Mouse (Mus musculus): Measurements from ENCODE around the gene Zfpm1.

Gene Zfpm1

DNA sequence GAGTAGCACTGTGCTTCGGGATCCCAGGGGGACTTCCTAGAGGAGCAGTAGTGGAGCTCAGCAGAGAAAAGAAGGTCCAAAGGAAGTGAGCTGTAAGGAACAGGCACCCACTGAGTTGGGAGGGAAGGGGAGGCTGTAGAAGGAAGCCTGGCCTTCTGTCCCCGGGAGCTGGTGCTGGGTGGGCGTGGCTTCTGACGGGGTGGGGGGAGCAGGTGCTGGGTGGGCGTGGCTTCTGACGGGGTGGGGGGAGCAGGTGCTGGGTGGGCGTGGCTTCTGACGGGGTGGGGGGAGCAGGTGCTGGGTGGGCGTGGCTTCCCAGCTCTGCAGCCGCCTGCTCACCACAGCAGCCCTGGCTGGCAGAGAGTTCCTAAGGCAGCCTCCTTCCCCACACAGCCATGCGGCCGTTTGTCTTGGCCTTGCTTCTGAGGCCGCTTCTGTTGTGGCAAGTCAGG is 42.0 kb downstream of the Zfpm1 start:
- DNase-seq (ENCODE audit: low read depth, low spot score), result peak; percentile 36

DNA sequence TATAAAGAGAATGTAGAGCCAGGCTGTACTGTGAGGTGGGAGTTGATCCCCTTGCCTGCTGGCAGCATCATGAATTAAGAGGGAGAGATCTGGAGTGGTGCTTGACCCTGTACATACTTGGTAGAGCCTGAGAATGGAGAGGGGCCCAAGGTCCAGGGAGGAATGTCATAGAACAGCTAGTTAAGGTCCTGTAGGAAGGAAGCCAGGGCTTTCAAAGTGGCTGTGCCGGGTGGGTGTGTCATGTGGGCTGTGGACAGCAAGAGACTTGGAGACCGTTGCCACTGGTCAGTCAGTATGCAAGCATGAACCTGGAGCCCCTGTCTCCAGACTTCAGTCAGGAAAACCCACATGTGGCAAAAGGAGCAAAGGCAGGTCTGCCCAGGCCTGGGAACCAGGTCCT is 43.3 kb downstream of the Zfpm1 start:
- no peak for DNase-seq (ENCODE audit: low read depth, low spot score)

DNA sequence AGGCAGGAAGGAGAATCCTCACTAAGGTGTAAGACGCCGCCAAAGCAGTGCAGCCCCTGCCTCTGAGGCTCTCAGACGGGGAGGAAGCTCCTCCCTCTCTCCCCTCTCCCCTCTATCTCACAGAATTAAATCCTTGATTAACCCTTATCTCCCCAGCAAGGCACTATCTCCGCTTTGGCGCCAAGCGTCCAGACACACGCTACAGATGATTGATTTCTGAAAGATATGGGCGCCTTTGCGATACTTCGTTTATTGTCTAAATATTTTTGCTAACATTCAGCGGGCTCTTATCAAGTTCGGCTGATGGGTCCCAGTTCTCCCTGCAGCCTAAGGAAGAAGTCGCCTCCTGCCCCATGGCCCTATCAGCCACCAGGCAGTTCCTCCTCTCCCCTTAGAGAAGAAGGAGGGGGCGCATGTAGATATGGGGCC is 44.2 kb downstream of the Zfpm1 start:
- no peak for DNase-seq (ENCODE audit: low read depth, low spot score)

DNA sequence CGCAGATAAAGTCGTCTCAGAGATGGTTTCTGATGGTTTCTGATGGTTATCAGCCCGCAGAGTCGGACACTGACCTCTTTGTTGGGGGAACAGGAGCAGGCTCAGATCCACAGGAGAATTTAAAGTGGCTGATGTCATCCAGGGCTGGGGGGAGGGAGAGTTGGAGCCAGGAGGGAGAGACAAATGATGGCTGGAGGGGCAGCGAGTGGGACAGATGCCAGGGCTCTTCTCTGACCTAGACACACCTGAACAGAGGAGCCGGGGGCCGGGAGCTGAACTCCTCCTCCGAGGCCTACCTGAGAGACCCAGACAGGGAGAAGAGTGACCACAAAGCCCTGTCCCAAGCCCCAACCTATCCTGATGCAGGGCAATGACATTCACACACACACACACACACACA is 47.1 kb downstream of the Zfpm1 start:
- no peak for DNase-seq (ENCODE audit: low read depth, low spot score)

DNA sequence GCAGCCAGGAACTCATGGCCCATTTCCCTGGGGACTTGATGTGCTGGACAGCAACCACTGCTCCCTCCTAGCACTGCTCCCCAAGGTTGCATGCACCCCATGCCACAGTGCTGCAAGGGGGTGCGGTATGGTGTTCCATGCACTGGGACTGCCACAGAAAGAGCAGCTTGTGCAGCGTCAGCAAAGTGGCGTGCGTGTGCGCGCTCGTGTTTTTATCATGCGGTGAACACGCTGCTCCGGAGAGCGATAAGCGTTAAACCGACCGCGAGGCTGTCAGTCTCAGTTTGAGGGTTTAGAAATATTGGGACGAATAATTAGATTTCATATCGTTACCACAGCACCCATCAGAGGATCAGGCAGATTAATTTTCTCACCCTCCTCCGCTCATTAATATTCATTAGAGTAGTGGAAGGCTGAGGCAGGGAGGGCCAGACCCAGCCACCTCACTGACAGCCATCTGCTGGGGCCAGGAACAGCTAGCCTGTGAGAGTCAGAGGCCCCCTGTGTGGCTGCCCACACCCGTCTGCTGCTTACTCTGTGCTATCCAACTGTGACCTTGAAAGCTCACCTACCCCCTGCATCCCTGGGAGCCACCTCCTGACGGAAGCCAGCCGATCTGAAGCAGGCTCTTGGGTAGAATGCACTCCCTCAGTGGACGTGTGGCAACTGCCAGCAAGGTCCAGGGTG is 47.8 kb downstream of the Zfpm1 start:
- DNase-seq (ENCODE audit: low read depth, low spot score), result no peak

- DNase-seq (ENCODE audit: low read depth, low spot score), result no peak
Measured at GRCm38 (mm10) chr8:122330446-122331133, 48.6 kb downstream of the Zfpm1 start.

DNA sequence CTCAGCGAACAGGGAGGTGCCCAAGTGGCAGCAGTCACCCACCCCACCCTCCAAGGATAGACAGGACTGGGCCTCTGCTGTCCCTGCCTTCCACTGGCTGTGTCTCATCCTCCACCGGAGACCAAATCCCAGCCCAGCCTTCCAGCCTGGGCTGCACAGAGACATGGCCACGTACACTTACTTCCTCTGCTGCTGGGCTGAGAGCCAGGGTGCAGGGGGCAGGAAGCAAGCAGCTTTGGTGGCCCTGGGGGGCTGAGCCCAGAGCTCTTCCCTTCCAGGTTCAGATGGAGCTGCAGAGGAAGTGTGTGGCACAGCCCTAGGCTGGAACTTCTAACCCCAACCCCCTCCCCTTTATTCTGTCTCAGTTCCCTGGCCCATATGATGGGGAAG is 49.2 kb downstream of the Zfpm1 start:
- DNase-seq (ENCODE audit: low read depth, low spot score), result no peak

DNA sequence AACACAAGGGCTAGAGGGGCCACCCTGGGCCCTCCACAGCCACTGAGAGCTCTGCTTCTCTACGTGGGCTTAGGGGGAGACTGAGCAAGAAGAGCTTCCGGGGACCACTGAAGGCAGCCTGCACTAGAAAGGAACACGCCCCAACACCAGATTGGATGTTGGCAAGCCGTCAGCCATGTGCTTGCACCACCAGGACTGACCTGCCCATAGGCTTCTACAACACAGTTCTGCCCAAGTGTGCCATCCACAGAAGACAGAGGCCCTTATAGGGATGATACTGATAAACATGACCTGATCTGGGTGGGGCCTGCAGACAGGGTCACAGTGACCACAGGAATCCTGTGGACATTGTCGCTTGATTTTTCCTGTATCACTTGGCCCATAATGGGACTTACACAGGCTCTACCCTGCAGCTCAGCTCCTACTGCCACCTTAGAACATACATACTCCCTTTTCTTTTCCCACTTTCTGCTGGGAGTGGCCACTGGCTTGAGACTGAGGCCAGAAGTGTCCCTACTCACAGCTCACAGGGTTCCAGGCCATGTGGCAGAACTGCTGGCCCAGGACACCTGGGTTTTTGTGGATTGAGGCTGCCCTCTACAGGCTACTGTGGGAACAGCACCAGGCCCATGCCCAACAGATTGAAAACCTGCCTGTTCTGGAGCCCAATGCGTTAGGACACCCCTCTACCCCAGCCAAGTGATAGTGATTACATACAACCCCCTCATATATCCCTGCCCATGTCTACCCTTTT is 51.0 kb downstream of the Zfpm1 start:
- DNase-seq (ENCODE audit: low read depth, low spot score), result peak; percentile 86

- no peak for DNase-seq (ENCODE audit: low read depth, low spot score)
Measured at GRCm38 (mm10) chr8:122333531-122333930, 51.6 kb downstream of the Zfpm1 start.

DNA sequence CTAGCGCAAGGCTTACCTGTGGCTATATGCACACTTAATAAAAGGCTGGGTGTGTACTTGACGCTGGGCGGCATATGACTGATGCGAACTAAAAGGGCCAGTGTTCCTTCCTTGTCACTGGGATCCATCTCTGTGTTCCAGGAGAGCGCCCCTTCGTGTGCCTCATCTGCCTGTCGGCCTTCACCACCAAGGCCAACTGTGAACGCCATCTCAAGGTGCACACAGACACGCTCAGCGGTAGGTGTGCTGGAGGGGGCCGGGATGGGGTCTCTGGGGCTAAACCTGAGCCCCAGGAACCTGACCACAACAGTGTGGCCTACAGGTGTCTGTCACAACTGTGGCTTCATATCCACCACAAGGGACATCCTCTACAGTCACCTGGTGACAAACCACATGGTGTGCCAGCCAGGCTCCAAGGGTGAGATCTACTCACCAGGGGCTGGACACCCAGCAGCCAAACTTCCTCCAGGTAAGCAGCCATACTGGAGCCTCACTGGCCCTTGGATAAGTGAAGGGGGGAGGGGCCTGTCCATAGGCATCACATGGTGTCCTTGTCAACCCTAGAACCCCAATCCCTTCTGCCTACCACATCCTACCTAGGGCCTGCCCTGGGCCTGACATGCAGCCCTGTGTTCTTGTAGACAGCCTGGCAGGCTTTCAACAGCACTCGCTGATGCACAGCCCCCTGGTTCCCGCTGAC is 53.0 kb downstream of the Zfpm1 start:
- no peak for DNase-seq (ENCODE audit: low read depth, low spot score)

GRCm38 (mm10) chr8:122335638-122336250 is 53.8 kb downstream of the Zfpm1 start:
- no peak for DNase-seq (ENCODE audit: low read depth, low spot score)

DNA sequence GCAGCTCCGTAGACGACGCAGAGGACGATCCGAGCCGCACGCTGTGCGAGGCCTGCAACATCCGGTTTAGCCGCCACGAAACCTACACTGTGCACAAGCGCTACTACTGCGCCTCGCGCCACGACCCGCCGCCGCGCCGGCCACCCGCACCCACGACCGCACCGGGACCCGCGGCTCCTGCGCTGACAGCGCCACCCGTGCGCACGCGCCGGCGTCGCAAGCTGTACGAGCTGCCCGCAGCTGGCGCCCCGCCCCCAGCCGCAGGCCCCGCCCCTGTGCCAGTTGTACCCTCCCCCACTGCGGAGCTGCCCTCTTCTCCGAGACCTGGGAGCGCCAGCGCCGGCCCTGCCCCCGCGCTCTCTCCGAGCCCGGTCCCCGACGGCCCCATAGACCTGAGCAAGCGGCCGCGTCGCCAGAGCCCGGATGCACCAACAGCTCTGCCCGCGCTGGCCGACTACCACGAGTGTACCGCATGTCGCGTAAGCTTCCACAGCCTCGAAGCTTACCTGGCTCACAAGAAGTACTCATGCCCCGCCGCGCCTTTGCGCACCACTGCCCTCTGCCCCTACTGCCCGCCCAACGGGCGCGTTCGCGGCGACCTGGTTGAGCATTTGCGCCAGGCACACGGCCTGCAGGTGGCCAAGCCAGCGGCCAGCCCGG is 54.4 kb downstream of the Zfpm1 start:
- no peak for DNase-seq (ENCODE audit: low read depth, low spot score)

- DNase-seq (ENCODE audit: low read depth, low spot score), result no peak
Measured at GRCm38 (mm10) chr8:122338852-122339251, 56.9 kb downstream of the Zfpm1 start.

GRCm38 (mm10) chr8:122340761-122341160 is 58.8 kb downstream of the Zfpm1 start:
- no peak for DNase-seq (ENCODE audit: low read depth, low spot score)

GRCm38 (mm10) chr8:122341790-122342189 is 59.8 kb downstream of the Zfpm1 start:
- DNase-seq (ENCODE audit: low read depth, low spot score), result no peak

- DNase-seq (ENCODE audit: low read depth, low spot score), result no peak
Measured at GRCm38 (mm10) chr8:122342362-122342761, 60.4 kb downstream of the Zfpm1 start.

- DNase-seq (ENCODE audit: low read depth, low spot score), result peak; percentile 58
Measured at GRCm38 (mm10) chr8:122342806-122343209, 60.9 kb downstream of the Zfpm1 start.

GRCm38 (mm10) chr8:122343341-122343740 is 61.4 kb downstream of the Zfpm1 start:
- no peak for DNase-seq (ENCODE audit: low read depth, low spot score)

DNA sequence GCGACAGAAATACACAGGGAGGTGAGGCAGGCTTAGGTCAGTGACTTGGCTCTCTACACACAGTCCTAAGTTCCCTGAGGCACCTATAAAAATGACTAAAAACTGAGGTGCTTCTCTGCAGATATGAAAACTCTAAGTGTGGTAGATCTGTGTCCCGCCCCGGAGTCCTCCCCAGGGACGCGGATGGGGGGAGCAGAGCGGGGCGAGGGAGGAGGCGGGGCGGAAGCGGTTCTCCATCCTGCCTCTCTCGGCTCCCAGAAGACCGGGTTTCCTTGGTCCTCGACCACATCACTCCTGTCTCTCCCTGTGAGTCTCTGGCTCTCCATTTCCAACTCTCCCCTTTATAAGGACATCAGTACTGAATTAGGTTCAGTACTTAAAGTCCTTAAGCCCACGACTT is 61.8 kb downstream of the Zfpm1 start:
- DNase-seq (ENCODE audit: low read depth, low spot score), result peak; percentile 66

DNA sequence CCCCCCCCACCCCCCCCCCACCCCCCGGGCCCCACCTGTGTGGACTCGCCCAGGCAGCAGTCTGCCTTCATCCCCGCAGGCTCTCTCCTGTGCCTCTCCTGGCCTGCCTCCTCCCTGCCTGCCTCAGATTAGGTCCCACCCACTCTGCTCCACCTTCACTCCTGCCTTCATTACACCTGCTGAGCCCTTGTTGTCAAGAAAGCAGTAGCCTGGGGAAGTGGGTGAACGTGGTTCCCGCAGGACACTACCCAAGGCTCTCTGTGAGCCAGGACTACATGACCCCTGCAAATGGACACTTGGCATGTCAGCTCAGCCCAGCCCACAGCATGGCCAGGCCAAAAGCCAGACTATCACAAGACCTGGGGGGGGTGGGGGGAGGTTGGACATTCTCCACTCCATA is 62.3 kb downstream of the Zfpm1 start:
- DNase-seq (ENCODE audit: low read depth, low spot score), result no peak
